Mouse (Mus musculus): ENCODE results near the gene Gm11985. TPM values are rescaled to one million over a fixed set of nuclear protein-coding genes. Genes with fewer than 3 reads are reported as not detected.

The Gm11985 gene
- polyA plus RNA-seq, 1 experiment from 2014 or later = not detected

DNA sequence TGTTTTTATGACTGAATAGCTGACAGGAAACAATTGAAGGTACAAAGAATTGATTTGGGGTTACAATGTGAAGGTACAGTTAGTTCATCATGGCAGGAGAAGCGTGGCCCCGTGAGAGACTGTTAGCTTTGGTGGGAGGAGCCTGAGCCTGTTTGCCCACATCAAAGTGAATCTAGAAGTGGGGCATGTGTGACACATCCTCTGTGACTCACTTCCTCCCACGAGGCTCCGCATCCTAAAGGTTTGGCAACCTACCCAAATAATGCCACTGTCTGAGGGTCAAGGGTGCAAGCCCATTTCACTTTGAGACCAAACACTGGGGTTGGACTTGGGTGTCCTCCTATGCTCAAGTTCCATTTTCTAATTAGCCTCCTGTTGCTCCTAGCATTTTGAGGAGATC lies 43.1 kb downstream of the Gm11985 start:
- H3K4me2 ChIP-seq (ENCODE audit: low read length) = no peak overlapping the region
- WGBS = 87% methylated on average over 4 of the region's 4 CpGs
- H3K4me1 ChIP-seq (ENCODE audit: control insufficient read depth, insufficient read depth, low read length) = no peaks in the 10 kb centered on the region
- ATAC-seq (ENCODE audit: low FRiP score, low TSS enrichment) (no peak), DNase-seq (no peak)
- no peak overlapping the region for H3K9ac ChIP-seq (replicated peaks; ENCODE audit: low read length)
- no peak overlapping the region for H3K27ac ChIP-seq (replicated peaks; ENCODE audit: low read depth, low read length)
- H3K36me3 ChIP-seq (ENCODE audit: control insufficient read depth, insufficient read depth, low read length) = peaks cover 3% of the 10 kb centered on the region; the same call in 1 of the 2 replicates
- no peaks in the 10 kb centered on the region for H3K27me3 ChIP-seq (ENCODE audit: control insufficient read depth, insufficient read depth, low read length)
- H3K9me3 ChIP-seq (ENCODE audit: control insufficient read depth, low read length) = no peaks in the 10 kb centered on the region
- no peak overlapping the region for H3K4me3 ChIP-seq (replicated peaks; ENCODE audit: low read depth, low read length)

DNA sequence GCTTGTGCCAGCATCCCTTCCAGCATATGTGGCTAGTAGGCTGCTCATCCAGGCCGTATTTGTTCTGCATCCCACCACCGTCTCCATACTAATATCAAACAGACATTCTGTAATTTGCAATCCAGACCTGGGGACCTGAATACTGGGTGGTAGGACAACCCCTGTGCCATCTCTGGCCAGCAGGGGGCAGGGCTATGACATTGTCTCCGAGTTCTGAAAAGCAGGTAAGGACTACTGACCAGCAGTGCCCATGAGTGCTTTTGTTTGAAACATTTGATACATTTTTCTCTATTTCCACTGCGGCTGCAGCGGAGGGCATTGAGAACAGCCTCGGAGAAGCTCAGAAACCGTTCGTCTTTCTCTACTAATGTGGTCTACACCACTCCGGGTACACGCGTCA lies 44.0 kb downstream of the Gm11985 start:
- ATAC-seq (ENCODE audit: low FRiP score, low TSS enrichment) (no peak), DNase-seq (peak; percentile 8)
- Histone ChIP-seq H3K4me1 (ENCODE audit: control insufficient read depth, insufficient read depth, low read length) (no peaks in the 10 kb centered on the region), H3K9ac (replicated peaks; ENCODE audit: low read length) (no peak overlapping the region), H3K27me3 (ENCODE audit: control insufficient read depth, insufficient read depth, low read length) (no peaks in the 10 kb centered on the region), H3K9me3 (ENCODE audit: control insufficient read depth, low read length) (no peaks in the 10 kb centered on the region), H3K27ac (replicated peaks; ENCODE audit: low read depth, low read length) (no peak overlapping the region), H3K4me2 (ENCODE audit: low read length) (no peak overlapping the region), H3K4me3 (replicated peaks; ENCODE audit: low read depth, low read length) (no peak overlapping the region), H3K36me3 (ENCODE audit: control insufficient read depth, insufficient read depth, low read length) (peaks cover 3% of the 10 kb centered on the region; the same call in 1 of the 2 replicates)
- WGBS = 91% methylated on average over 11 of the region's 11 CpGs

DNA sequence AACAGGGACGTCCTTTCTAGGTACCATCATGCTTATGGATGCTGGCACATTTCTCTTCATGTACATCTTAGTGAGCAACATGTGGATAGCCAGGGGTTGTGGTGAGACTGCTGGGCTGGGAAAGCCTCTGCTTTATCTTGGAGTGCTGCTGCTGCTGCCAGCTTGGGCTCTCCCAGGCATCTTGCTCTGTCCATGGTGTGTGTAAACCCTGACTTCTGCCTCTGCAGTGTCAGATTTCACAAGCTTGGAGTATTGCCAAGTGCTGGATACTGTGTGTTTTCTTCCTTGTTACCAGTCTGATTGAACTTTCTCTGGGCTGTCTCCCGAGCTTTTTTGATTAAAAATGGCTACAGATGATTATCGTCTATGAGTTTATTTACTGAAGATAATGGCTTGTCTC lies 45.6 kb downstream of the Gm11985 start:
- DNase-seq (peak; percentile 62), ATAC-seq (ENCODE audit: low FRiP score, low TSS enrichment) (no peak)
- no peak overlapping the region for H3K4me3 ChIP-seq (replicated peaks; ENCODE audit: low read depth, low read length)
- no peak overlapping the region for H3K4me2 ChIP-seq (ENCODE audit: low read length)
- H3K36me3 ChIP-seq (ENCODE audit: control insufficient read depth, insufficient read depth, low read length) = peaks cover 5% of the 10 kb centered on the region; the same call in 1 of the 2 replicates
- H3K27ac ChIP-seq (replicated peaks; ENCODE audit: low read depth, low read length) = no peak overlapping the region
- no peak overlapping the region for H3K9ac ChIP-seq (replicated peaks; ENCODE audit: low read length)
- WGBS = 65% methylated on average over 3 of the region's 3 CpGs
- no peaks in the 10 kb centered on the region for H3K27me3 ChIP-seq (ENCODE audit: control insufficient read depth, insufficient read depth, low read length)
- no peaks in the 10 kb centered on the region for H3K4me1 ChIP-seq (ENCODE audit: control insufficient read depth, insufficient read depth, low read length)
- H3K9me3 ChIP-seq (ENCODE audit: control insufficient read depth, low read length) = no peaks in the 10 kb centered on the region

DNA sequence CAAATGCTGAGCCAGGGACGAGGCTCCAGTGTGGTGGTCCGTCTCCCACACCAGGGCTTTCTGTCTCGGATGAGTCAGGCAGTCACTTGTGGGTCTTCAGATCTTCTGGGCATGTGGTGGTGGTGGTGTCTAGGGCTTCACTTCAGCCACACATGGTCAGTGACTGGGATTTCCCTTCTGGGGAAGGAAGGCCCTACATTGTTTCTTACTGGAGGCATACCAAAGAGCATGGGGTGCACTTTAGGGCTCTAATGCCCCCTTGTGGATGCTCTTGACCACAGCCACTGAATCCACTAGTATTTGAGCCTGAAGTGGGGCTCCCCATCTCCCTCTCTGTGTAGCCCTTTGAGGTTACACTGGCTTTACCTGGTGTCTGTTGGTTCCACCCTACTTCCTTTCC lies 47.9 kb downstream of the Gm11985 start:
- Histone ChIP-seq H3K9ac (replicated peaks; ENCODE audit: low read length) (no peak overlapping the region), H3K4me3 (replicated peaks; ENCODE audit: low read depth, low read length) (no peak overlapping the region), H3K27ac (replicated peaks; ENCODE audit: low read depth, low read length) (no peak overlapping the region), H3K36me3 (ENCODE audit: control insufficient read depth, insufficient read depth, low read length) (0 out of 2 replicates have a peak, but pooled peaks cover 5% of the 10 kb centered on the region), H3K4me2 (ENCODE audit: low read length) (no peak overlapping the region), H3K4me1 (ENCODE audit: control insufficient read depth, insufficient read depth, low read length) (no peaks in the 10 kb centered on the region), H3K27me3 (ENCODE audit: control insufficient read depth, insufficient read depth, low read length) (no peaks in the 10 kb centered on the region), H3K9me3 (ENCODE audit: control insufficient read depth, low read length) (no peaks in the 10 kb centered on the region)
- WGBS = 90% methylated on average over 3 of the region's 3 CpGs
- ATAC-seq (ENCODE audit: low FRiP score, low TSS enrichment) (no peak), DNase-seq (peak; percentile 70)

DNA sequence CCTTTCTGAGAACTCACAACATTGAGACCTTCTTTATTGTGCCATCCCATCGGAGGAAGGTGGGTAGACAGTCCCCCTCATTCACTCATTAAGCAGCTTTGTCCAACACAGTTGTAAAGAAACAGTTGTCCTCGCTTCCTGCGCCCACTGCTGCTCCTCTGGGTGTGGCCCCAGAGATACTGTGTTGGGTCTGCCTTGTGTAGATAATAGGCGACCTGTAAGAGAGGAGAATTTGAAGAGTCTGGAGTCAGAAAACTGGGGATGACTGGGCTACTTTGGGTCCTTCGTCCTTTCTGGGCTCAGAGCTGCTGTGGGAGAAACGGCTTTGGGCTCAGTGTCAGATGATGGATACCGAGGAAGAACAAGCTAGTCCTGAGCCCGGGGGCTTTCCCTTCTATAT lies 50.0 kb downstream of the Gm11985 start:
- no peak for DNase-seq

DNA sequence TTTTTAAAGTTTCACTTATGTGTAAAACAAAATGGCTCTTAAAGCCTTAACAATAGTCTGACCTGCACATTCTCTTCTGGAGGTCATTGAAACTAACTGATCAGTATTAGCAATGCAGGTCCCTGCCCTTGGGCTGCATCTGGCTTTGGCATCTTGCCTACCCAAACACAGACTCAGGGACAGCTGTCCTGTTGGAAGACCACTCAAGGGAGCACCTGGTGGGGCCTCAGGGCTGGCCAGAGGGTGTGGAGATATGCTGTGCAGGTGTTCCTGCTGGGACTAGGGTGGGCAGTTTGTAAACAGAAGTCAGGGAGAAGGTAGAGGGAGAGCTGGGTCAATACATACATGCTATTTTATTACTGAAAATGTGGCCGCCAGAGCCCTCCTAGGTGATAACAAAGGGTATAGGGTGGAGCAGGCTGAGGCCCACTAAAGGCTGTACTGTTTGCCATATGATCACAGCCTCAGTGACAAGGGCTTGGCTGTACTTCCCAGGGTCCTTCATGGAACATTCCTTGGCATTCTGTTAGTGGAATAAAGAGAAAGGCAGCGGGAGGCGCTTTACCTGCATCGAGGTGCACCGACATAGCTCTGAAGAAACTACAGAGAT lies 52.0 kb downstream of the Gm11985 start:
- Histone ChIP-seq H3K27me3 (ENCODE audit: control insufficient read depth, insufficient read depth, low read length) (no peaks in the 10 kb centered on the region), H3K9ac (replicated peaks; ENCODE audit: low read length) (no peak overlapping the region), H3K4me2 (ENCODE audit: low read length) (no peak overlapping the region), H3K27ac (replicated peaks; ENCODE audit: low read depth, low read length) (no peak overlapping the region), H3K36me3 (ENCODE audit: control insufficient read depth, insufficient read depth, low read length) (0 out of 2 replicates have a peak, but pooled peaks cover 3% of the 10 kb centered on the region), H3K4me3 (replicated peaks; ENCODE audit: low read depth, low read length) (no peak overlapping the region), H3K4me1 (ENCODE audit: control insufficient read depth, insufficient read depth, low read length) (no peaks in the 10 kb centered on the region), H3K9me3 (ENCODE audit: control insufficient read depth, low read length) (no peaks in the 10 kb centered on the region)
- ATAC-seq (ENCODE audit: low FRiP score, low TSS enrichment) = no peak
- WGBS = 95% methylated on average over 5 of the region's 5 CpGs
- DNase-seq = no peak

More for the DNA sequence above, 50.0 kb downstream of the Gm11985 start:
- H3K4me1 ChIP-seq (ENCODE audit: control insufficient read depth, insufficient read depth, low read length) = no peaks in the 10 kb centered on the region
- H3K27ac ChIP-seq (replicated peaks; ENCODE audit: low read depth, low read length) = no peak overlapping the region
- 92% methylated on average over 8 of the region's 8 CpGs for WGBS
- ATAC-seq (ENCODE audit: low FRiP score, low TSS enrichment) = no peak
- no peak overlapping the region for H3K9ac ChIP-seq (replicated peaks; ENCODE audit: low read length)
- no peak overlapping the region for H3K4me2 ChIP-seq (ENCODE audit: low read length)
- 0 out of 2 replicates have a peak, but pooled peaks cover 3% of the 10 kb centered on the region for H3K36me3 ChIP-seq (ENCODE audit: control insufficient read depth, insufficient read depth, low read length)
- H3K4me3 ChIP-seq (replicated peaks; ENCODE audit: low read depth, low read length) = no peak overlapping the region
- H3K27me3 ChIP-seq (ENCODE audit: control insufficient read depth, insufficient read depth, low read length) = no peaks in the 10 kb centered on the region
- no peaks in the 10 kb centered on the region for H3K9me3 ChIP-seq (ENCODE audit: control insufficient read depth, low read length)

DNA sequence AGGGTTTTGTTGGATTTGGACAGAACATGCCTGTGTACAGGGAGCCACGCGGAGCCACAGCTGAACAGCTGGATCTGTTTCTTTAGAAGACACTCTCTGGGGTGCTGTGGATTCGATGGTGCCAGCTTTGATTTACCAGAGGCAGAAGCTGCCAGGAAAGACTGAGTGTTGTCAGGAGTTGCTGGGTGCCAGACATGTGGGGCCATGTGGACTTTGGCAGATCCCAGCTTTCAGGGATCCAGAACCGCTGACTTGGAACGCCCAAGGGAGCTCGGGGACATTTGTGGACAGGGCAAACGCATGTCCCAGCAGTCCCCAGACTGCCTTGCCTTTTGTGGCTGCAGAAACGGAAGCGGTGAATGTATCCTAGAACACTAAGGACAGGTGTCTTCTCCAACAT lies 52.6 kb downstream of the Gm11985 start:
- no peak overlapping the region for H3K4me2 ChIP-seq (ENCODE audit: low read length)
- no peak for DNase-seq

DNA sequence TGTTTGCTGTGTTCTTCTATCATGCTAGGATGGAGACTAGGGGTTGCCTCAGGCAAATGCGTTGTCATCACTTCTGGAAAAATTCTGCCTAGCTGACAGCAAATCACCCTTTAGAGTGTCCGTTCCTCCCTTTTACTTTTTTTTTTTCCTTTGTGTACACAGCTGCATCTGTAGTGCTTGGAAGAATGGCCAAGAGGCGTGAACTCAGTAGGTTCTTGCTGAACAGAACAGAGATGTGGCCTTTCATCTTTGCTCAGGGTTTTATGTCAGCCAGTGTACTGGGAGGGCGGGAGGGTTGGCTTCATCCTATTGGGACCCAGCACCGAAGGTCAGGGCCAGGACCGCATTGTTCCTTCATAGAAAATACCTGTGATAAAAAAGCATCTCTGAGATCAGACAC lies 53.1 kb downstream of the Gm11985 start:
- Histone ChIP-seq H3K4me2 (ENCODE audit: low read length) (no peak overlapping the region), H3K36me3 (ENCODE audit: control insufficient read depth, insufficient read depth, low read length) (0 out of 2 replicates have a peak, but pooled peaks cover 3% of the 10 kb centered on the region), H3K9me3 (ENCODE audit: control insufficient read depth, low read length) (no peaks in the 10 kb centered on the region), H3K27ac (replicated peaks; ENCODE audit: low read depth, low read length) (no peak overlapping the region), H3K4me3 (replicated peaks; ENCODE audit: low read depth, low read length) (no peak overlapping the region), H3K9ac (replicated peaks; ENCODE audit: low read length) (no peak overlapping the region), H3K27me3 (ENCODE audit: control insufficient read depth, insufficient read depth, low read length) (no peaks in the 10 kb centered on the region), H3K4me1 (ENCODE audit: control insufficient read depth, insufficient read depth, low read length) (no peaks in the 10 kb centered on the region)
- 75% methylated on average over 6 of the region's 6 CpGs for WGBS
- DNase-seq (no peak), ATAC-seq (ENCODE audit: low FRiP score, low TSS enrichment) (no peak)

More for the DNA sequence above, 52.6 kb downstream of the Gm11985 start:
- no peak overlapping the region for H3K27ac ChIP-seq (replicated peaks; ENCODE audit: low read depth, low read length)
- no peak overlapping the region for H3K9ac ChIP-seq (replicated peaks; ENCODE audit: low read length)
- no peaks in the 10 kb centered on the region for H3K4me1 ChIP-seq (ENCODE audit: control insufficient read depth, insufficient read depth, low read length)
- no peak for ATAC-seq (ENCODE audit: low FRiP score, low TSS enrichment)
- H3K4me3 ChIP-seq (replicated peaks; ENCODE audit: low read depth, low read length) = no peak overlapping the region
- H3K27me3 ChIP-seq (ENCODE audit: control insufficient read depth, insufficient read depth, low read length) = no peaks in the 10 kb centered on the region
- no peaks in the 10 kb centered on the region for H3K9me3 ChIP-seq (ENCODE audit: control insufficient read depth, low read length)
- WGBS = 80% methylated on average over 9 of the region's 9 CpGs
- H3K36me3 ChIP-seq (ENCODE audit: control insufficient read depth, insufficient read depth, low read length) = 0 out of 2 replicates have a peak, but pooled peaks cover 3% of the 10 kb centered on the region

DNA sequence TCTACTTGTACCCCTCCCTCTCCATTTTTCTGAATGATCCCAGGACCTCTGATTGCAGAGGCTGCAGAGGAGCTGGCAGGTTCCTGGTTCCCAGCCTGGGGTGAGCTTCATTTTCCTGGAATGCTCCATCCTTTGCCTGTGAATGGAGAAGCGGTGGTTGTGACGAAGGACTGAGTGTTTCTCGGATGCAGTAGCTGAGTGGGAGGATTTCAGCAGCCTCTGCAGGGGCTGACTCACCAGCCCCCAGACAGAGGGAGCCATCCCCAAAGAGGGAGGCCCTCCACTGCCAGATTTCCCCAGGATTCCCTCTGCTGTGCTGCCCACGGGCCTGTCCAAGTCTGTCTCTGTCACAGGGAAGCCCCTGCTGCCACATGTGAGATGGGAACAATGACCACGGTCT lies 54.0 kb downstream of the Gm11985 start:
- H3K4me1 ChIP-seq (ENCODE audit: control insufficient read depth, insufficient read depth, low read length) = no peaks in the 10 kb centered on the region
- H3K9me3 ChIP-seq (ENCODE audit: control insufficient read depth, low read length) = no peaks in the 10 kb centered on the region
- H3K4me2 ChIP-seq (ENCODE audit: low read length) = no peak overlapping the region
- no peak for ATAC-seq (ENCODE audit: low FRiP score, low TSS enrichment)
- no peak for DNase-seq
- H3K27me3 ChIP-seq (ENCODE audit: control insufficient read depth, insufficient read depth, low read length) = no peaks in the 10 kb centered on the region
- 81% methylated on average over 5 of the region's 5 CpGs for WGBS
- no peak overlapping the region for H3K27ac ChIP-seq (replicated peaks; ENCODE audit: low read depth, low read length)
- 0 out of 2 replicates have a peak, but pooled peaks cover 3% of the 10 kb centered on the region for H3K36me3 ChIP-seq (ENCODE audit: control insufficient read depth, insufficient read depth, low read length)
- H3K9ac ChIP-seq (replicated peaks; ENCODE audit: low read length) = no peak overlapping the region
- H3K4me3 ChIP-seq (replicated peaks; ENCODE audit: low read depth, low read length) = no peak overlapping the region

All from midbrain, embryonic 14.5 days (tissue).